Mouse (Mus musculus) bone marrow macrophage, adult 2 months (primary cell): ENCODE measurements around the gene Elob.

Experiments used
- CTCF ChIP-seq: IDR thresholded peaks from 2 replicates; pipeline ENCODE4 v1.5.1; 2012; ENCODE audit warnings: low read depth, mild to moderate bottlenecking, low read length, moderate library complexity
- POLR2A ChIP-seq: IDR thresholded peaks from 2 replicates; pipeline ENCODE4 v1.6.1; 2012; ENCODE audit warnings: mild to moderate bottlenecking, low read depth, low read length, borderline replicate concordance

GRCm38 (mm10) chr17:23877166-23877565 lies 48.2 kb upstream of the Elob start:
- TF ChIP-seq POLR2A (no peak), CTCF (no peak)
